Mouse (Mus musculus) midbrain, embryonic 10.5 days (tissue): Measurements from ENCODE around the gene Acox3. TPM values are rescaled to one million over a fixed set of nuclear protein-coding genes. Genes with fewer than 3 reads are reported as not detected.

Experiments used
- DNase-seq: peaks from one replicate; pipeline ENCODE4 v3.0.0-alpha.2; 2017; ENCODE audit warnings: low spot score
- H3K27ac ChIP-seq: fragments of 300-500 bp; sonication (generic); replicated peaks from 2 replicates; pipeline ENCODE4 v1.5.1; 2016; ENCODE audit warnings: mild to moderate bottlenecking
- H3K27me3 ChIP-seq: fragments of 300-500 bp; sonication (generic); 2 replicates; pipeline ENCODE4 v1.6.1; 2016; ENCODE audit warnings: low read depth, mild to moderate bottlenecking; ENCODE audit not compliant: poor library complexity, severe bottlenecking
- H3K36me3 ChIP-seq: fragments of 300-500 bp; sonication (generic); 2 replicates; pipeline ENCODE4 v1.6.1; 2016; ENCODE audit warnings: mild to moderate bottlenecking, moderate library complexity
- H3K4me1 ChIP-seq: fragments of 300-500 bp; sonication (generic); 2 replicates; pipeline ENCODE4 v1.6.1; 2016
- H3K4me3 ChIP-seq: fragments of 300-500 bp; sonication (generic); 2 replicates; pipeline ENCODE4 v1.5.1; 2016; ENCODE audit warnings: mild to moderate bottlenecking, moderate library complexity
- H3K9me3 ChIP-seq: fragments of 300-500 bp; sonication (generic); replicated peaks from 2 replicates; pipeline ENCODE4 v1.6.1; 2016; ENCODE audit warnings: mild to moderate bottlenecking
- WGBS: fragments of 180-500 bp; shearing (Covaris S2); methylation state at CpG from one replicate; pipeline ENCODE4 v1.1.7; 2016; 5-methylcytosine and 5-hydroxymethylcytosine counted together
- polyA plus RNA-seq: library from polyadenylated mRNA; unstranded; fragments of >200 nt; fragmentation: Nextera tagmentation; extraction: Ambion mirVana; gene quantifications from 2 replicates; pipeline ENCODE4 v1.2.1, GENCODE M21; 2016

Acox3 gene
- polyA plus RNA-seq, 1 experiment from 2014 or later = 10.2 TPM

GRCm38 (mm10) chr5:35557946-35558621 lies 24.8 kb upstream of the Acox3 start:
- 71% methylated on average over 13 of the region's 13 CpGs for WGBS
- no peaks in the 10 kb centered on the region for H3K9me3 ChIP-seq
- peaks cover 9% of the 10 kb centered on the region for H3K4me1 ChIP-seq
- H3K36me3 ChIP-seq = peaks cover 77% of the 10 kb centered on the region
- H3K27me3 ChIP-seq = no peaks in the 10 kb centered on the region
- H3K27ac ChIP-seq = peak overlapping the region; percentile 42; the same call in 1 of the 2 replicates
- DNase-seq = no peak
- no peak overlapping the region for H3K4me3 ChIP-seq

GRCm38 (mm10) chr5:35559447-35559846 lies 23.4 kb upstream of the Acox3 start:
- WGBS = 88% methylated on average over 8 of the region's 8 CpGs
- no peak for DNase-seq
- H3K9me3 ChIP-seq = no peaks in the 10 kb centered on the region
- no peak overlapping the region for H3K27ac ChIP-seq
- H3K4me1 ChIP-seq = peaks cover 17% of the 10 kb centered on the region
- H3K36me3 ChIP-seq = peaks cover 90% of the 10 kb centered on the region
- H3K27me3 ChIP-seq = no peaks in the 10 kb centered on the region
- H3K4me3 ChIP-seq = no peak overlapping the region

- H3K9me3 ChIP-seq = no peaks in the 10 kb centered on the region
- H3K27ac ChIP-seq = no peak overlapping the region
- H3K4me3 ChIP-seq = no peak overlapping the region
- WGBS = 96% methylated on average over 2 of the region's 2 CpGs
- peaks cover 94% of the 10 kb centered on the region for H3K36me3 ChIP-seq
- DNase-seq = no peak
- no peaks in the 10 kb centered on the region for H3K27me3 ChIP-seq
- H3K4me1 ChIP-seq = peaks cover 16% of the 10 kb centered on the region
Observed at GRCm38 (mm10) chr5:35562616-35563015, 20.2 kb upstream of the Acox3 start.

GRCm38 (mm10) chr5:35563449-35563848 lies 19.4 kb upstream of the Acox3 start:
- H3K27ac ChIP-seq = no peak overlapping the region
- H3K4me1 ChIP-seq = peaks cover 9% of the 10 kb centered on the region; the same call in 1 of the 2 replicates
- peaks cover 94% of the 10 kb centered on the region for H3K36me3 ChIP-seq
- no peaks in the 10 kb centered on the region for H3K27me3 ChIP-seq
- H3K4me3 ChIP-seq = no peak overlapping the region
- DNase-seq = peak; percentile 83
- WGBS = 5% methylated on average over 1 of the region's 1 CpGs
- no peaks in the 10 kb centered on the region for H3K9me3 ChIP-seq

GRCm38 (mm10) chr5:35565217-35565616 lies 17.6 kb upstream of the Acox3 start:
- Histone ChIP-seq H3K4me1 (peaks cover 9% of the 10 kb centered on the region; the same call in 1 of the 2 replicates), H3K9me3 (no peaks in the 10 kb centered on the region), H3K27ac (no peak overlapping the region), H3K4me3 (no peak overlapping the region), H3K27me3 (no peaks in the 10 kb centered on the region), H3K36me3 (peaks cover 98% of the 10 kb centered on the region)
- no peak for DNase-seq
- WGBS = 89% methylated on average over 9 of the region's 9 CpGs

GRCm38 (mm10) chr5:35566632-35567031 lies 16.2 kb upstream of the Acox3 start:
- Histone ChIP-seq H3K9me3 (no peaks in the 10 kb centered on the region), H3K27me3 (no peaks in the 10 kb centered on the region), H3K36me3 (peaks cover 99% of the 10 kb centered on the region), H3K27ac (no peak overlapping the region), H3K4me1 (peaks cover 9% of the 10 kb centered on the region; the same call in 1 of the 2 replicates), H3K4me3 (no peak overlapping the region)
- WGBS = 93% methylated on average over 4 of the region's 4 CpGs
- DNase-seq = no peak

- 93% methylated on average over 6 of the region's 6 CpGs for WGBS
- no peaks in the 10 kb centered on the region for H3K27me3 ChIP-seq
Observed at GRCm38 (mm10) chr5:35571546-35571945, 11.3 kb upstream of the Acox3 start.

GRCm38 (mm10) chr5:35574653-35575599 lies 7.9 kb upstream of the Acox3 start, which contains the start of gene Trmt44:
Trmt44 (minus strand) TSS chr5:35575070.
- Histone ChIP-seq H3K27ac (peak within 1 kb of the TSS; percentile 93), H3K27me3 (no peaks in the 10 kb centered on the region), H3K4me1 (peaks cover 18% of the 10 kb centered on the region), H3K4me3 (peak within 1 kb of the TSS; percentile 74), H3K9me3 (no peaks in the 10 kb centered on the region), H3K36me3 (peaks cover 37% of the 10 kb centered on the region)
- WGBS = 4% methylated on average over 56 of the region's 56 CpGs
- DNase-seq = peak; percentile 93

More at GRCm38 (mm10) chr5:35571546-35571945, 11.3 kb upstream of the Acox3 start:
- Histone ChIP-seq H3K4me1 (peaks cover 18% of the 10 kb centered on the region), H3K4me3 (no peak overlapping the region), H3K36me3 (peaks cover 71% of the 10 kb centered on the region), H3K9me3 (no peaks in the 10 kb centered on the region), H3K27ac (no peak overlapping the region)
- DNase-seq = no peak

- no peak overlapping the region for H3K27ac ChIP-seq
- 89% methylated on average over 10 of the region's 10 CpGs for WGBS
- no peak overlapping the region for H3K4me3 ChIP-seq
- no peaks in the 10 kb centered on the region for H3K9me3 ChIP-seq
- H3K36me3 ChIP-seq = peaks cover 21% of the 10 kb centered on the region
- H3K27me3 ChIP-seq = no peaks in the 10 kb centered on the region
- no peak for DNase-seq
- H3K4me1 ChIP-seq = peaks cover 18% of the 10 kb centered on the region
Observed at GRCm38 (mm10) chr5:35576409-35577020, 6.3 kb upstream of the Acox3 start.

GRCm38 (mm10) chr5:35578411-35578810 lies 4.4 kb upstream of the Acox3 start:
- no peak for DNase-seq
- no peaks in the 10 kb centered on the region for H3K9me3 ChIP-seq
- WGBS = 80% methylated on average over 2 of the region's 2 CpGs
- H3K4me1 ChIP-seq = peaks cover 26% of the 10 kb centered on the region
- H3K4me3 ChIP-seq = no peak overlapping the region
- no peaks in the 10 kb centered on the region for H3K27me3 ChIP-seq
- H3K27ac ChIP-seq = no peak overlapping the region
- H3K36me3 ChIP-seq = peaks cover 3% of the 10 kb centered on the region

GRCm38 (mm10) chr5:35579247-35579893 lies 3.5 kb upstream of the Acox3 start:
- H3K27me3 ChIP-seq = no peaks in the 10 kb centered on the region
- 69% methylated on average over 5 of the region's 5 CpGs for WGBS

More at GRCm38 (mm10) chr5:35579247-35579893, 3.5 kb upstream of the Acox3 start:
- DNase-seq = no peak
- Histone ChIP-seq H3K9me3 (no peaks in the 10 kb centered on the region), H3K4me1 (peaks cover 22% of the 10 kb centered on the region), H3K36me3 (no peaks in the 10 kb centered on the region), H3K27ac (no peak overlapping the region), H3K4me3 (no peak overlapping the region)
